Mouse (Mus musculus): ENCODE measurements at regions not wholly inside any gene's neighbourhood (a gene's known extent, or its start where the extent isn't known, plus 50 kb on each side); places are given as distances from the start of the nearest gene placed in this dataset.
"Not testable (repeated sequence)": the region's sequence is repeated elsewhere in the genome, so short reads cannot be mapped to it uniquely, and the experiment has no call there.

DNA sequence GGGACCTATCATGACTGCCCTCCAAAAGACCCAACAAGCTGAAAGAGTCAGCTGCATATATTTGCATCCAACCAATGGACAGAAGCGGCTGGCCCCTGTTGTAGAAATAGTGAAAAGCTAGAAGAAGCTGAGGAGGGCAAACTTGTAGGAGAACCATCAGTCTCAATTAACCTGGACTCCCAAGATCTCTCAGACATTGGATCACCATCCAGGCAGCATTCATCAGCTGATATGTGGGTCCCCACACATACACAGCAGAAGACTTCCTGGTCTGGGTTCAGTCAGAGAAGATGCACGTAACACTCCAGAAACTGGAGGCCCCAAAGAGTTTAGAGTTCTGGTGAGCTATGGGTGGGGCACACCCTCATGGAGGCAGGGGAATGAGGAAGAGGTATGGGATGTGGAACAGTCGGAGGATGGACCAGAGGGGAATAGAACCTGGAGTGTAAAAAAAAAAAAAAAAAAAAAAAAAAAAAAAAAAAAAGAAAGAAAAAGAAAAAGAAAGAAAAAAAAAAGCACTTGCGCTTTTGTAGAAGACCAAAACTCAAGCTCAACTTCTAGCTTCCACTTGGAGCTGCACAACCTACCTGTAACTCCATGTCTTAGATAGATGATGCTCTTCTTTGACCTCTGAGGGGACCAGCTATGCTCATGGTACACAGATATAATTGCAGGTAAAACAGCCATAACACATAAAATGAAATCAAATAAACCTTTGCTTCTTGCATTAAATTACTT is 1860.6 kb upstream of the G6pd2 start:
- DNase-seq (ENCODE audit: low spot score) (no peak), ATAC-seq (no peak)
- Histone ChIP-seq H3K9me3 (ENCODE audit: low read length) (no peaks in the 10 kb centered on the region), H3K27ac (no peak overlapping the region), H3K9ac (replicated peaks; ENCODE audit: low read length) (no peak overlapping the region), H3K4me2 (ENCODE audit: low read depth, low read length) (no peak overlapping the region), H3K27me3 (ENCODE audit: insufficient read depth, low read length) (no peaks in the 10 kb centered on the region), H3K4me1 (ENCODE audit: insufficient read depth, low read length) (no peaks in the 10 kb centered on the region), H3K4me3 (ENCODE audit: low read length) (no peak overlapping the region), H3K36me3 (ENCODE audit: insufficient read depth, low read length) (no peaks in the 10 kb centered on the region)
- 97% methylated on average over 4 of the region's 4 CpGs for WGBS
- TF ChIP-seq CTCF (IDR thresholded peaks at IDR 0.05; ENCODE audit: low read depth), result no peak

DNA sequence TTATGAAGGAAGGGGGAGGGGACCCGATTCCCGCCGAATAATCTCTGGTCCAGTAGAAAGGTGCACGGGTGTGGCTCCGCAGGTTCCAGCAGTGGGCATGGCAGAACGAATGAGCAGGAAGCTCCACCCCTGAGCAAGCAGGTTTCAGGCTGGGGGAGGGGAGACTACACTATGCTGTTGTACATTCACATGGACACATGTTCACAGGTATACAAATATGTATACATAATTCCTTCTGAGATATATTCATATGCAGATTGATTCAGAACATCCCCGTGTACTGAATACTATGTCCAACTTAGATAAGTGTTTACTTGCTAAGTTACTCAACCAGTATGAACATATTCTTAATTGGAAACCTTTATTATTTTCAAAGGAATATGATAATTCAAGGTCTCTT is 1852.4 kb upstream of the G6pd2 start:
- WGBS, result 88% methylated on average over 3 of the region's 7 CpGs
- H3K36me3 ChIP-seq (ENCODE audit: insufficient read depth, low read length); H3K9ac ChIP-seq (replicated peaks; ENCODE audit: low read length): not testable (repeated sequence)

DNA sequence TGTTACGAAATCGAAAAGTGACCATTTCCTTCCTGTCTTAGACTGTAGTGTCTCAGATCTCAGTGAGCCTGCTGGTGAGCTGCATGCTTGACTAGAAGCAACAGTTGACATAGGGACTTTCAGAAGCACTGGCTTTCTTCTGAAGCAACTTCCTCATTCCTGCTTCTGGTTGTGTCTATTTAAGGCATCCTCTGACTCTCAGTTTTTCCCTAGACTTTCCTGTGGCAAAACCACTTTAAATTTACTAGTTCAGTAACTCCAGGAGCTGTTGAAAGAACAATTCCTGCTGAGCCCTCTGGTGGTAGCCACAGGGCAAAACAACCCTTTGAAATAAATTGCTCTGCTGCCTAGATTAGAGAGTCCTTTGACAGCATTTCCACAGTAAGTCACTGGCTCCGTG is 1811.9 kb upstream of the G6pd2 start:
- Histone ChIP-seq H3K4me3 (ENCODE audit: low read length) (no peak overlapping the region), H3K9ac (replicated peaks; ENCODE audit: low read length) (no peak overlapping the region), H3K9me3 (ENCODE audit: low read length) (no peaks in the 10 kb centered on the region), H3K4me2 (ENCODE audit: low read depth, low read length) (no peak overlapping the region), H3K27ac (no peak overlapping the region), H3K4me1 (ENCODE audit: insufficient read depth, low read length) (no peaks in the 10 kb centered on the region), H3K27me3 (ENCODE audit: insufficient read depth, low read length) (no peaks in the 10 kb centered on the region), H3K36me3 (ENCODE audit: insufficient read depth, low read length) (no peaks in the 10 kb centered on the region)
- ATAC-seq, result no peak
- peak; percentile 48 for DNase-seq (ENCODE audit: low spot score)
- peak; percentile 70 for TF ChIP-seq CTCF (IDR thresholded peaks at IDR 0.05; ENCODE audit: low read depth)
- WGBS, result 67% methylated on average over 3 of the region's 3 CpGs

More for the DNA sequence above, 1852.4 kb upstream of the G6pd2 start:
- not testable (repeated sequence) for H3K27me3 ChIP-seq (ENCODE audit: insufficient read depth, low read length); H3K4me3 ChIP-seq (ENCODE audit: low read length); H3K4me2 ChIP-seq (ENCODE audit: low read depth, low read length); H3K4me1 ChIP-seq (ENCODE audit: insufficient read depth, low read length); H3K9me3 ChIP-seq (ENCODE audit: low read length); DNase-seq (ENCODE audit: low spot score); H3K27ac ChIP-seq; ATAC-seq

DNA sequence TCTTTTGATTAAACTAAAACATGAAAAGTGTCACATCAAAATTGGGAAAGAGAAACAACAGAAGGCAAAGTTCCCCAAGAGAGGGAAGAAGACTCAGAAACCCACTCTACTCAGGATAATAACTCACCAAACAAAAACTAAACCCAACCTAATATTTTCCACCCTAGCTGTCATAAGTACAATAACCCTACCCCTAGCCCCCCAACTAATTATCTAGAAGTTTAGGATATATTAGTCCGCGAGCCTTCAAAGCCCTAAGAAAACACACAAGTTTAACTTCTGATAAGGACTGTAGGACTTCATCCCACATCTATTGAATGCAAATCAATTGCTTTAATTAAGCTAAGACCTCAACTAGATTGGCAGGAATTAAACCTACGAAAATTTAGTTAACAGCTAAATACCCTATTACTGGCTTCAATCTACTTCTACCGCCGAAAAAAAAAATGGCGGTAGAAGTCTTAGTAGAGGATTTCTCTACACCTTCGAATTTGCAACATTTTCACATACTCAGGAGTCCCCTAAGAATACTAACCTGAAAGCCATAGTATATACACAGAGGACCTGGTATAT is 1765.9 kb upstream of the G6pd2 start:
- not testable (repeated sequence) for H3K9me3 ChIP-seq (ENCODE audit: low read length); H3K4me2 ChIP-seq (ENCODE audit: low read depth, low read length); DNase-seq (ENCODE audit: low spot score); H3K27ac ChIP-seq; H3K36me3 ChIP-seq (ENCODE audit: insufficient read depth, low read length); H3K4me3 ChIP-seq (ENCODE audit: low read length); H3K27me3 ChIP-seq (ENCODE audit: insufficient read depth, low read length); H3K9ac ChIP-seq (replicated peaks; ENCODE audit: low read length); H3K4me1 ChIP-seq (ENCODE audit: insufficient read depth, low read length)
- ATAC-seq, result peak; percentile 100
- 96% methylated on average over 6 of the region's 7 CpGs for WGBS

DNA sequence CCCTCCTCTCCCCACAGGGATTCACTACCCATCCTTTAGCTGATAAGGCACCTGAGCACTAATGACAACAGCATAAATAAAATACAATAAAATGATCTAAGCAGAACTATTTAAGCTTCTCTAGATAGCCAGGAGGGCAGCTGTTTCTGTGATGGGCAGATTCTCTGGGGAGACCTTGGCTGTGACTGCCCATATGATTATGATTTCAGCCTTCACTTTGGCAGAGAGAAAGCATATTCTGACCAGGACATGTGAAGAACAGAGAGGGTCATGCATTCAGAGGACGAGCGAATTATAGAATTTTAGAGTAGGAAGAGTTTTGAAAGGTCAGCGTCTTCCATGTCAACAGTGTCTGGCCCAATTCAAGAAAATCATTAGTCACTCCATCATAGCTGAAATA is 1759.6 kb upstream of the G6pd2 start:
- Histone ChIP-seq H3K36me3 (ENCODE audit: insufficient read depth, low read length) (no peaks in the 10 kb centered on the region), H3K4me1 (ENCODE audit: insufficient read depth, low read length) (no peaks in the 10 kb centered on the region), H3K27ac (no peak overlapping the region), H3K27me3 (ENCODE audit: insufficient read depth, low read length) (no peaks in the 10 kb centered on the region), H3K9ac (replicated peaks; ENCODE audit: low read length) (no peak overlapping the region), H3K9me3 (ENCODE audit: low read length) (no peaks in the 10 kb centered on the region), H3K4me2 (ENCODE audit: low read depth, low read length) (no peak overlapping the region), H3K4me3 (ENCODE audit: low read length) (no peak overlapping the region)
- peak; percentile 5 for DNase-seq (ENCODE audit: low spot score)
- no peak for ATAC-seq
- 74% methylated on average over 3 of the region's 3 CpGs for WGBS
- TF ChIP-seq CTCF (IDR thresholded peaks at IDR 0.05; ENCODE audit: low read depth), result no peak

DNA sequence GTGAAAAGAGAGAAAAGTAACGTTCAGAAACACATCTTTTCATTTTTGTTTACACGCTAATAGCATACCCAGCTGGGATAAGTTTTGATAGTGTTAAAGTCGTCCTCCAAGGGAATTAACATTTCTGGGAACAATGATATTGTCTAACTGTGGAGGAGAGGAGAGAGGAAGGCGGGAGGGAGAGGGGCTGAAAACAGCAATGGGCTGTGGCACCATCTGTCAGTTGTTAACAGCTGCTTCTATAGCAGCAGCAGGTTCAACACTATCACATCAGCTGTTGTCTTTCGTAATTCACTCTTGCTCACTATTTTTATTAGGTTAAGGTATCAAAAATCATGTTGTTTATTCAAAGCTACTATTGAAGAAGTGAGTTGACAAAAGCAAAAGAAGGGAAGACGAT is 1747.4 kb upstream of the G6pd2 start:
- ATAC-seq, result no peak
- H3K9ac ChIP-seq (replicated peaks; ENCODE audit: low read length), result no peak overlapping the region
- H3K4me1 ChIP-seq (ENCODE audit: insufficient read depth, low read length), result no peaks in the 10 kb centered on the region
- no peak for DNase-seq (ENCODE audit: low spot score)
- no peaks in the 10 kb centered on the region for H3K9me3 ChIP-seq (ENCODE audit: low read length)
- no peak overlapping the region for H3K27ac ChIP-seq
- no peaks in the 10 kb centered on the region for H3K36me3 ChIP-seq (ENCODE audit: insufficient read depth, low read length)
- TF ChIP-seq CTCF (IDR thresholded peaks at IDR 0.05; ENCODE audit: low read depth), result no peak
- H3K4me2 ChIP-seq (ENCODE audit: low read depth, low read length), result no peak overlapping the region
- 55% methylated on average over 6 of the region's 6 CpGs for WGBS
- no peaks in the 10 kb centered on the region for H3K27me3 ChIP-seq (ENCODE audit: insufficient read depth, low read length)
- no peak overlapping the region for H3K4me3 ChIP-seq (ENCODE audit: low read length)
